Mouse (Mus musculus) kidney, adult 2 months (tissue): ENCODE data around the gene Dnah12. TPM values are rescaled to one million over a fixed set of nuclear protein-coding genes. Genes with fewer than 3 reads are reported as not detected.

Experiments used
- DNase-seq: peaks from one replicate; pipeline ENCODE4 v3.0.0; 2021
- H3K27ac ChIP-seq: fragments of 200-500 bp; 2 replicates; pipeline ENCODE4 v1.5.1; 2012; ENCODE audit warnings: low read depth, low read length, control low read depth, inconsistent platforms; ENCODE audit not compliant: insufficient read depth
- H3K27me3 ChIP-seq: fragments of 200-500 bp; replicated peaks from 2 replicates; pipeline ENCODE4 v1.6.1; 2012; ENCODE audit warnings: mild to moderate bottlenecking, moderate library complexity, low read length, inconsistent platforms; ENCODE audit not compliant: control insufficient read depth, insufficient read depth
- H3K36me3 ChIP-seq: fragments of 200-500 bp; 2 replicates; pipeline ENCODE4 v1.6.1; 2012; ENCODE audit warnings: mild to moderate bottlenecking, moderate library complexity, low read length, inconsistent platforms; ENCODE audit not compliant: control insufficient read depth, insufficient read depth
- H3K4me1 ChIP-seq: fragments of 200-500 bp; 2 replicates; pipeline ENCODE4 v1.6.1; 2011; ENCODE audit warnings: low read length; ENCODE audit not compliant: control insufficient read depth, insufficient read depth
- H3K4me3 ChIP-seq: fragments of 200-500 bp; 2 replicates; pipeline ENCODE4 v1.5.1; 2011; ENCODE audit warnings: mild to moderate bottlenecking, low read depth, low read length, control low read depth; ENCODE audit not compliant: insufficient read depth
- CTCF ChIP-seq: fragments of 200-500 bp; conservative IDR thresholded peaks from 2 replicates; pipeline ENCODE4 v1.5.1; 2011; ENCODE audit warnings: low read depth, mild to moderate bottlenecking, control low read depth, low read length, moderate library complexity, mixed read lengths; ENCODE audit not compliant: insufficient read depth, insufficient read length
- POLR2A ChIP-seq: fragments of 200-500 bp; IDR thresholded peaks from one replicate; pipeline ENCODE4 v1.6.1; 2011; ENCODE audit warnings: low read depth, low read length, control low read depth
- WGBS: fragments of 180-500 bp; shearing (Covaris S2); methylation state at CpG from one replicate; pipeline ENCODE4 v1.1.7; 2018; 5-methylcytosine and 5-hydroxymethylcytosine counted together
- polyA plus RNA-seq: library from polyadenylated mRNA; depleted of rRNA; stranded (reverse); fragments of >200 nt; gene quantifications from 2 replicates; pipeline ENCODE4 v1.2.3, GENCODE M21; 2012

Dnah12 gene
- polyA plus RNA-seq, 1 experiment = 0.19 TPM

DNA sequence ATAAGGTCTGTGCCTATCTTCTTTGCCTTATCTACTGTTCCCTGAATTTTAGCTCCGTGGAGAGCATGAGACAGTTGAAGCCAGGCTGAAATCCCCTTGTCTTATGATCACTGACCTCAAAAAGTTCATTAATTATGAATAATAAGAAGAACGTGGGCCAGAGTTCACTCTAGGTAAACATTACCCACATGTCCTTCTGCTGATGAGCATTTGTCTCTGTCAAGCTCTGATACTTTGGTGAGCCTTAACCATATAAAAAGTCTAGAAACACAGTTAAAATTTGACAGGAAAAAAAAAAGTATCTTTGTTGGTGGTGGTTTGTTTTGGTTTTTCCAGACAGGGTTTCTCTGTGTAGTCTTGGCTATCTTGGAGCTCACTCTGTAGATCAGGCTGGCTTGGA, 161.0 kb downstream of the Dnah12 start:
- no peak overlapping the region for H3K4me3 ChIP-seq
- no peaks in the 10 kb centered on the region for H3K27me3 ChIP-seq
- 49% methylated on average over 2 of the region's 2 CpGs for WGBS
- TF ChIP-seq CTCF (no peak), POLR2A (no peak)
- peak; percentile 59 for DNase-seq
- H3K27ac ChIP-seq = peak overlapping the region; percentile 35; the same call in 1 of the 2 replicates
- no peaks in the 10 kb centered on the region for H3K36me3 ChIP-seq
- H3K4me1 ChIP-seq = peaks cover 4% of the 10 kb centered on the region; the same call in 1 of the 2 replicates

DNA sequence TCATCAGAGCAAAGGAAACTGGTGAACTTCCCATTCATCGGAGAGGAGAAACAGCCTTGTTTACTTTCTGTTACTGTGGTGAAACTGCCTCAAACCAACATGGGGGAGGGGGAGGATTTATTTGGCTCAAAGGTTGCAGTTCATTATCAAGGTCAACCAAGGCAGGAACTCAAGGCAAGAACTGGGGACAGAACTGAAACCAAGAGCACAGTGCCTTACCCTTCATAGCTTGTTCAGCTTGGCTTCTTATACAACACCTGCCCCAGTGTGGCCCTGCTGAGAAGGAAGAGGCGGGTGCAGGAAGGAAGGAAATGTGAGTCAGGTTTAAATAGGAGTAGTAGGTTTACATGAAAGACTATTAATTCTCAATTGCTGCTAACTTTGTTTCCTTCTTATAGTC, 165.3 kb downstream of the Dnah12 start:
- TF ChIP-seq POLR2A (no peak), CTCF (no peak)
- Histone ChIP-seq H3K27ac (0 out of 2 replicates have a peak overlapping the region, but pooled peaks have one; percentile 26), H3K4me1 (peaks cover 4% of the 10 kb centered on the region; the same call in 1 of the 2 replicates), H3K27me3 (no peaks in the 10 kb centered on the region), H3K36me3 (no peaks in the 10 kb centered on the region), H3K4me3 (no peak overlapping the region)
- peak; percentile 74 for DNase-seq
- WGBS = 43% methylated on average over 2 of the region's 2 CpGs

DNA sequence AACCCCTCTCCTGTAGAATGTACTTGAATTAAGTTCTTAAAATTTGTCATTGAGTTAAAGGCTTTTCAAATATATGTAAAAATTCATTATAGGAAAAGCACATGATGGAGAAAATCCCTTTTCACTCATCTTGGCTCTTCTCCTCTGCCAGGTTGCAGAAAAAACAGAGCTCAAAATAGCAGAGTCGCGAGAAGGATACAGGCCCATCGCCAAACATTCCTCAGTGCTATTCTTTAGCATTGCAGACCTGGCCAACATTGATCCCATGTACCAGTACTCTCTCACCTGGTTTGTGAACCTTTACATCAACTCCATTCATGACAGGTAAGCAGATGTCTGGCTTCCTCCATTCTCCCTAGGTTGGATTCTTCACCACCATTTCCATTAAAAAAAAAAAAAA, 165.9 kb downstream of the Dnah12 start:
- H3K36me3 ChIP-seq = no peaks in the 10 kb centered on the region
- TF ChIP-seq CTCF = no peak
- no peak for TF ChIP-seq POLR2A
- 65% methylated on average over 3 of the region's 3 CpGs for WGBS
- DNase-seq = no peak
- H3K27me3 ChIP-seq = no peaks in the 10 kb centered on the region
- peaks cover 4% of the 10 kb centered on the region; the same call in 1 of the 2 replicates for H3K4me1 ChIP-seq
- no peak overlapping the region for H3K27ac ChIP-seq
- no peak overlapping the region for H3K4me3 ChIP-seq

DNA sequence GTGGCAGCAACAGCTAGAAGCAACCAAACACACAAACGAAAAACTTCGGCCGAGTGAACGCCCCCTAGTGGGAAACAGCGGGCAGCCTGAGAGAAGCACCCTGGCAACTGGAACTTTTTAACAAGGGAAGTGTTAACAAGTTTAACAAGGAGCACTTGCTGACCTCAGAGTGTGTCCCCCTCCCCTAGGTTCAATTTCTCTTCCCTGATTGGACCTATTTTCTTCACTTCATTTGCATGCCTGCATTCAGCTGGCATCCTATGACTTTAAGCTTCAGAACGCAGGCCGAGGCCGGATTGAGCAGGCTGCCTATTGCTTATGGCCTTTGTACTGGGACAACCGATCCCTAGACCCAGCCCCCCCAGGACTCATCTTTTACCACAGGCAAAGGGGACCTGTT, 174.3 kb downstream of the Dnah12 start:
- H3K36me3 ChIP-seq = no peaks in the 10 kb centered on the region
- 75% methylated on average over 9 of the region's 9 CpGs for WGBS
- TF ChIP-seq CTCF = peak; percentile 38; the same call in 1 of the 2 replicates
- TF ChIP-seq POLR2A = no peak
- H3K27ac ChIP-seq = no peak overlapping the region
- H3K4me3 ChIP-seq = no peak overlapping the region
- no peaks in the 10 kb centered on the region for H3K4me1 ChIP-seq
- DNase-seq = peak; percentile 5
- no peaks in the 10 kb centered on the region for H3K27me3 ChIP-seq

DNA sequence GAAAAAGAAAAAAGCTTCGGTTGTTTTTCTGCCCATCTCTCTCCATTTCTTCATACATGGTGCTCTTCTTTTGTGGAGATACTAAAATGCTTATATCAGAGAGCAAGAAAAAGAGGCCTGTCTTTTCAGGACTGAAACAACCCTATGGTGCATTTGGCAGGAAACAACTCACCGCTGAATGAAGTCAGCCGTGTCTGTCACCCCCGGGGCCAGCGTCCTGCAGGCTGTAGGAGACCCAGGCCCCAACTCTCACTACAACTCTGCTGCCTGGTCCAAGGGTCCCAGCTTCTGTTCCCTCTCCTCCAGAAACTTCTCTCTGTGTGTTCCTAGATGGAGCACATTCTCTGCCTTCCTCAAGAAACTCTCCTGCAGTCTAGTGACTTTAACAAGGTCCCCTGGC, 175.2 kb downstream of the Dnah12 start:
- Histone ChIP-seq H3K4me1 (no peaks in the 10 kb centered on the region), H3K27ac (no peak overlapping the region), H3K4me3 (no peak overlapping the region), H3K27me3 (no peaks in the 10 kb centered on the region), H3K36me3 (no peaks in the 10 kb centered on the region)
- DNase-seq = no peak
- TF ChIP-seq CTCF (no peak), POLR2A (no peak)
- WGBS = 75% methylated on average over 5 of the region's 5 CpGs

DNA sequence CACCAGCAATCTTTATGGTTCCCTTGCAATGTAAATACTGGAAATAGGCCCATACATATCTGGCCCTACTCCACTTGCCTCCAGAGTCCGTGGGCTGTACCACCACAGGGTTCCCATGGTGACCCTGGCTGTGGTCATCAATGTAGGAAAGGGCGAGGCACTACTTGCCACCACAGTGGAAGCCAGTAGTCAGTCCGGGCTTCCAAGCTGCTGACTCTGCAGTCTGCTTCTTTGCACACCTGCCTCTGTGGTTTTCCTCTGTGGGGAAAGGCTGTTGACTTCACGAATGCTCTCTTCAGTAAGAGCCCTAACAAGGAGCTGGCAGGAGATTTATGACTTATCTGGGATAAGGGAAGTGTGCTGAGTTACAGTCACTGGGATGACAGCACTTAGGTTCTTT, 185.7 kb downstream of the Dnah12 start:
- TF ChIP-seq CTCF = no peak
- no peak for TF ChIP-seq POLR2A
- DNase-seq = no peak
- H3K27me3 ChIP-seq = no peaks in the 10 kb centered on the region
- H3K4me3 ChIP-seq = no peak overlapping the region
- no peaks in the 10 kb centered on the region for H3K36me3 ChIP-seq
- H3K4me1 ChIP-seq = no peaks in the 10 kb centered on the region
- WGBS = 58% methylated on average over 4 of the region's 4 CpGs
- H3K27ac ChIP-seq = no peak overlapping the region

DNA sequence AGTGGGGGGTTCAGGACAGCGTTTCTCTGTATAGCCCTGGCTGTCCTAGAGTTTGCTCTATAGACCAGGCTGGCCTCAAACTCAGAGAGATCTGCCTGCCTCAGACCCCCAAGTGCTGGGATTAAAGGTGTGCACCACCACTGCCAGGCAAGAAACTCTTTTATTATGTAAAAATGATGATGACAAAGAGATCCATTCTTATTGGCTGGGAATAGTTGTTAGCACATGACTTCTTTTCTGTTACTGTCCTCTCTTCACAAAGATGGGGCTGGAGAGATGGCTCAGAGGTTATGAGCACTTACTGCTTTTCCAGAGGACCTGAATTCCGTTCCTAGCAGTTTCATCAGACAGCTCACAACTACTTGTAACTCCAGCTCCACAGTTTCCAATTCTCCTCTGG, 186.9 kb downstream of the Dnah12 start:
- 89% methylated on average over 2 of the region's 2 CpGs for WGBS
- Histone ChIP-seq H3K4me3 (no peak overlapping the region), H3K27me3 (no peaks in the 10 kb centered on the region), H3K36me3 (no peaks in the 10 kb centered on the region), H3K4me1 (no peaks in the 10 kb centered on the region), H3K27ac (no peak overlapping the region)
- TF ChIP-seq POLR2A = no peak
- TF ChIP-seq CTCF = no peak
- no peak for DNase-seq

DNA sequence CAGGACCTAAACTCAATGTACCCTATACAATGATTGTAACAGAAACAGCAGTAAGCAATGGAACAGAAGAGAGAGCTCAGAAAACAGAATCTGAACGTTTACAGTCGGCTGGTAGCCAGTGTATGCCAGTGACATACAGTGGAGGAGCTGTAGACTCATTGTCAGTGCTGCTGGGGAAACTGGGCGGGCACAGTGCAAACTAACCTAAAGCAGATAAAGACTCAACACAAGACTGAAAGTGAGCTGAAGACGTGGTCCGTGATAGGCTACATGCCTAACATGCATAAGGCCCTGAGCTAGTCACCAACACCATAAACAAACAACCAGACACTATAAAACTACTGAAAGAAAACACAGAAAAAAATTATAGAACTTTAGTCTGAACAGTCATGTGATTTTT, 188.6 kb downstream of the Dnah12 start:
- H3K27ac ChIP-seq = no peak overlapping the region
- WGBS = 86% methylated on average over 5 of the region's 5 CpGs
- H3K4me1 ChIP-seq = no peaks in the 10 kb centered on the region

More for the DNA sequence above, 188.6 kb downstream of the Dnah12 start:
- TF ChIP-seq CTCF = no peak
- TF ChIP-seq POLR2A = no peak
- no peak for DNase-seq
- Histone ChIP-seq H3K36me3 (no peaks in the 10 kb centered on the region), H3K4me3 (no peak overlapping the region), H3K27me3 (no peaks in the 10 kb centered on the region)
